Mouse (Mus musculus) activated CD4-positive, CD25-positive, alpha-beta regulatory T cell, adult 4 months (primary cell): ENCODE results near the gene Adarb2. TPM values are rescaled to one million over a fixed set of nuclear protein-coding genes. Genes with fewer than 3 reads are reported as not detected.

Experiments used
- ATAC-seq: one replicate; pipeline ENCODE4 v1.8.0; 2017
- polyA plus RNA-seq, 2 experiments: library from polyadenylated mRNA; unstranded; fragments of 100-300 nt; shearing (Covaris generic); gene quantifications; one replicate each; pipeline ENCODE4 v1.2.1; 2017

The Adarb2 gene
- under 1 TPM in 1 of 2 experiments, not detected in 1; 0.10 TPM for polyA plus RNA-seq

DNA sequence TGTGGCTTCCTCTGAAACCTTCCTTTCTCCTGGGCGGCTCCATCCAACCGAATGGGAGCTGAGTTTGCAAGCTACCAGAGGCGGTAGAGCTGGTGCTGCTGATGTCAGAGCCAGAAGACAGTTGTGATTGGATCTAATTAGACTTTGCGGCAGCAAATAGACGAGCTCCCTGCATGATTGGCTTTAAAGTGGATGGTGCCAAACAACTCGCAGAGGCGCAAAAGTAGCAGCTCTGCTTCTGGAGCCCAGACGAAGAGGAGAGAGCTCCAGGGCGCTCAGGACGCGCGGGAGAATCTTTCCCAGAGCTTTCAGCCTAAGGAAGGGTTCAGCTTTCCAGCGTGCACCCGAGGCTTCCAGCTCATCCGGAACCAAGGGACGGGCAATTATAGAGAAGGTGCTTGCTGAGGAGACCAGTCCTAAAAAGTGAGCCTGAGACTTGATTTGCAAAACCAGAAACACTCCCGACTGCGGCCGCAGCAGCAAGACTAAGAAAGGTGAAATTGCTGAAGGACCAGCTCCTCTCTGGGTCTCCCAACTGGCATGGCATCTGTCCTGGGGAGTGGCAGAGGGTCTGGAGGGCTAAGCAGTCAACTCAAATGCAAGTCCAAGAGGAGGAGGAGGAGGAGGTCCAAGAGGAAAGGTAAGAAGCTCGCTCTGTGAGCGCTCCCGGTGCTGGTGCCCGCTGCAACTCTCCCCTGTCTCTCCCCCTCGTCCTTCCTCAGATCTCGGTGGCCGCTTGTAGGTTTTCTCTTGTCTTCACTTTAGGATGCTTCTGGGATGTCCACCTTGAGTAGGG lies at the start of gene Adarb2:
Gene Adarb2, plus strand, starts transcription at position 186 of the 796 bp plus-strand sequence.
- no peak for ATAC-seq

DNA sequence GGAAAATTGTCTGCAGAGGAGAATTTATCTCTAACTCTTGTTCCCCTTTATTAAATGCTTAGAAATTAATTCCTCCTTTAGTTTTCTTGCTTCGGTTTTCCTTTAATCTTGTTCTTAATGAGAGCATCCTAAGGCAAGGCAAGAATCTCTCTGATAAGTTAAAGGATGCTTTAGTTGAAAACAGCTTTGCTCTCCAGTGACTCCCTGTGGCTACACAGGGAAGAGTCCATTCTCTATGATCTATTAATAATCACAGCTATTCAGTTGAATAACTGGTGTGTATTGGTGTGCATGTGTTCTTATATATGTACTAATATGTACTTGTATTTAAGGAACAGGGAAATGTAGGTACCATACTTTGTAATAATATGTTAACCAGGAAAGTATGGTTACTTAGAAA lies 28.9 kb upstream of the Adarb2 start:
- no peak for ATAC-seq

GRCm38 (mm10) chr13:8191977-8192376 lies 10.7 kb upstream of the Adarb2 start:
- no peak for ATAC-seq

GRCm38 (mm10) chr13:8199186-8199880 lies 3.3 kb upstream of the Adarb2 start:
- no peak for ATAC-seq

- ATAC-seq: no peak
Measured at GRCm38 (mm10) chr13:8203477-8203813, 779 bp downstream of the Adarb2 start.

GRCm38 (mm10) chr13:8207337-8207736 lies 4.7 kb downstream of the Adarb2 start:
- ATAC-seq: no peak

- ATAC-seq: no peak
Measured at GRCm38 (mm10) chr13:8210776-8211175, 8.1 kb downstream of the Adarb2 start.

- no peak for ATAC-seq
Measured at GRCm38 (mm10) chr13:8238871-8239270, 36.2 kb downstream of the Adarb2 start.

DNA sequence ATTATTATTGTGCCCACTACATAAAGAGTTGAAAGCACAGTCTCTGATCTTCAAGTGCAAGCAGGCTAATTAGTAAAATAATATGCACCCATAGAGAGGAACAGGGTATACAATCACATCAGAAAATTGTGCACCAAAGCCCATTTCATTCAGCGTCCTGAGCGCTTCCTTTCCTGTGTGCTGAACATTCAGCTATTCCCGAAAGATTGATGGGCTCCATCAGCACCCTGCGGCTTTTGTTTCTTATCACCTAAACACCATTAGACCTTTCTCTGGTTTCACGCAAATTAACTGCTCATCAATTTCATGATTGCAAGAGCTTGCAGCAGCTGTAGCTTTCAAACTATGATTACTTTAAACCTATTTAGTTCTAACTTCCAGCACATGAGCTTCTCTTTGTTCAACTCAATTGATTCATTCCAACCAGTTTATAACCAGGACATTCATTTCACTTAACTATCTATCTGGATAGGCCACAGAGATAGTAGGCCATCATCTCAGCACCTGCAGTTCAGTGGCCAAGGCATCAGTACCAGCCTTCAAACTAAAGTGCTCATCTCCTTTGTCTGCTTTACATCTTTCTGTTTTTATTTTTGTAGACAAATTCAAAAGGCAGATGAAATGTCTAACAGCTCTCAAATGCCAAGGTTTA lies 45.5 kb downstream of the Adarb2 start:
- ATAC-seq: no peak

DNA sequence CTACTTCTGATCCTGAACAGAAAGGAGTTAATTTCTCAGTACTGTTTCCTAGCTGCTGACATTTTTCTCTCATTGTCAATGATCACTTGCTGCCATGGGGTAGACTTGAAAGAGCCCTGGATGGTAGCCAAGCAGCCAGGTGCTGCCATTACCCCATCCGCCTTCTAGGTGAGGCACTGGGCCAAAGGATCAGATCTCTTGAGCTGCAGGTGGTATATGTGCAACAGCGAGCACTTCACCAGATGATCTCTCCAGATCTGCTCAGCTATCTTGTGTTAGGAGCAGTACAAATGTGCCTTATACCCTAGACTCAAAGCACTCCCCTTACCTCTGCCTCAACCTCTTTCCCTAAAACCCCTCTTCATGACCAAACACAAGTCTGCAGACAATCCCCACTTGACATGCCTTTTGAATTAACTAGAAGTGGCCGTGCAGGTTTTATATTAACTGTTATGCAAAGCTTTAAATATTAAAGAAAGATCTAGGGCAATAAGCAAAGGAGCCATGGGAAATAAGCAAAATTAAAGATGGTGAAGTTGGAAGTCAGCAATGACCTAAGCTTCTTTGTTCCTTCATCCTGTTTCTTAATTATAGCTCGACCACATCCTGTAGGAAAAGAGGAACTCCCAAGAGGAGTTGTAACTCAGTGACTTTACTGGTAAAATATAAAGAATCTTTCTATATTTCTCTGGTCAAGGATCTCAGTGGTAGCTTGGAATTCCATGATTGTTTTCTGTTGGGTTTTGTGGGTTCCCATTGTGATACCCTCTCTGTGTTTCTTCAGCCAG lies 69.7 kb downstream of the Adarb2 start:
- ATAC-seq: no peak

- ATAC-seq: no peak
Measured at GRCm38 (mm10) chr13:8283116-8283515, 80.5 kb downstream of the Adarb2 start.

DNA sequence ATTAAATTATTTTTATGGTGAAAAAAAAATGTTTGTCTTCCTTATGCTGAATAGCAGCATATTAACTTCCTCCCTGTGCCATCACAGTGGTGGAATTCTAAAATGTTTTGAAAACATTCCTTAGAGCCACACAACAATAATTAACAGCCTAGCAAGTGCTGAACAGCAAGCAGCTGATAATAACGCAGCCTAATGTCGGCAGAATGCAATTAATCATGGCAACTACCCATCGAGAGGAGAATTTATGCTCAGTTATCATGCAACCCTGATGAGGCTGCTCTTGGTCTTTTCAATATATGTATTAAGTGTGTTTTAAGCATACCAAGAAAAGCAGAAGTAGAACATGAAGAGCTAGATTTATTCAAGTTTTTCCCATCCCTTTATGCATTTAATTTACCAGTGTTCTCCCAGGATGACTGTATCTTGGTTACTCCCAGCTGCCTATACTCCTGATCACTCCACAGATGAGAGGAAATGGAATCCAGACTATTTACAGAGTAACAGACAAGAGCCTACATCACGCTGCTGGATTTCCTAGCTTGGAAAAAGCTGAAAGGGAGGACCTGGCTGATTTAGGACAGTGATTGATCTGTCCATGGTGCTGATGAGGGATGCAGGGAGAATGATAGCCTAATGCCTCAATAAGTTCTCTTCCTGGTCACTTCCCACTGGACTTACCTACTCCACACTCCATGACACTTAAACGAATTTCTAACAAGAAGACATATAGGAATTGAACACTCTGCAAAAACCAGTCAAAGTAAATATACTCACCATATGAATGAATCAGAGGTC lies 113.9 kb downstream of the Adarb2 start:
- no peak for ATAC-seq

DNA sequence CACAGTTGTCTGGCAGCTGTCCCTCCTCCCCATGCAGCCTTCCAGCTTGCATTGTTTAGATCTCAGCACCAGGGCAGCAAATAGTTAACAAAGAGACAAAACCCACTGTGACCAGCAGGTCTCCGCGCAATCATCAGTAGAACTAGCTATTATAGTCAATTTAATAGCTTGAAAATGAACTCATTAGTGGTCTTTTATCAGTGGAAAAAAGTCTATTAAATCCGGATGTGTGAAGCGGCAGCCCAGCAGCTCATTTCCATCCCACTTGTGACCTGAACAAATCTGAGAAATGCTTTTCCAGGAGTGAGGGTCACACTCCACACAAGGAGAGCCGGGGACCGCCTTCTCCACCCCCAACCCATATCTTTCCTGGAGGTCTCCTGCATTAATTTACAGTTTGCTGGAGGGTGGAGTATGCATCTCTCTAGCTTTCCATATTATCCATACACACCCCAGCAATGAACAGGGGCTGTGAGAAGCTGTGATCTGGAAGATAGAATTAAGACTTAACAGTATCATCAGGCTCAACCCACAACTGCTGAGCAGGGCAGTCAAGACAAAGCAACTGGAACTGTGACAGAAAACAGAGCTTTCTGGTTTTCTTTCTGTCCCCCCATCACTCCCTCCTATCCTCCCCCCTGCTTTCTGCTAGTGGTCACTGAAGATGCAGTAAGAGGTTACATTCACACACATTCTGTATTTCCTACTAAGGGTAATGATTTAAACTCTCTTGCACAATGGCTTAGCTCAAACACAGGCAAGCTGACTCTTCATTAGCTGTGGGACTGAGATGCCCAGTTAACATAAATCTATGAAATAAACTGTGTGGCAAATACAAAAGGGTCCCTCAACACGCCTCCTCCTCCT lies 131.2 kb downstream of the Adarb2 start:
- no peak for ATAC-seq

- ATAC-seq: no peak
Measured at GRCm38 (mm10) chr13:8334580-8334979, 131.9 kb downstream of the Adarb2 start.

DNA sequence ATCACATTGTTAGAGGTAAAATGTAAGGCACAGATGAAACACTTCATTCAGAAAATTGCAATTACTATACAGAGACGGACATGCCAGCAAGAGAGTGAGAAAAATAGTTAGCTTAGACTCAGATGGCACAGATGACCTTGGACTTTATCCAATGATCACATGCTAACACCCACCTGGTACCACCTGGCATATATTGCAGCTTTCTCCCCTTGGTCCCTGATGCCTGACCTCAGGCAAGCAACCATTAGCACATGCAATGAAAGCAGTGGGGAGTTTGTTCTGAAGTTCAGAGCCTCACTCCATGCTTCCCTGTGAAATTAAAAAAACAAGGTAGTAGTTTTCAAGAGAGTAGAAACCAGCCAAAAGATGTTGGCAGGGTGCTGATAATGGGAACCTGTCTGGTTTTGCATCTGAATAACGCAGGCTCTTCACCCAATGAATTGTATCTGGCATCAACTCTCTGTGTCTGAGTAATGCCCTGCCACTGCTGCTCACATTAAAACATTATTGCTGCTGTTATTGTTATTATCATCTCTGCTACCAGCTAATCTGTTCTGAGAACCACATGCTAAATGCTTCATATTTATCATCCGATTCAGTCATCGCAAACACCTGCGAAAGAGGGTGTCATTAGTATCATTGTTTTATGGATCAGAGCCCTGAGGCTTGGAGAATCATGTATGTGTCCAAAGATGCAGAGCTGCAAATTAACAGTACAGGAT lies 138.6 kb downstream of the Adarb2 start:
- no peak for ATAC-seq

- ATAC-seq: no peak
Measured at GRCm38 (mm10) chr13:8347147-8347546, 144.5 kb downstream of the Adarb2 start.

DNA sequence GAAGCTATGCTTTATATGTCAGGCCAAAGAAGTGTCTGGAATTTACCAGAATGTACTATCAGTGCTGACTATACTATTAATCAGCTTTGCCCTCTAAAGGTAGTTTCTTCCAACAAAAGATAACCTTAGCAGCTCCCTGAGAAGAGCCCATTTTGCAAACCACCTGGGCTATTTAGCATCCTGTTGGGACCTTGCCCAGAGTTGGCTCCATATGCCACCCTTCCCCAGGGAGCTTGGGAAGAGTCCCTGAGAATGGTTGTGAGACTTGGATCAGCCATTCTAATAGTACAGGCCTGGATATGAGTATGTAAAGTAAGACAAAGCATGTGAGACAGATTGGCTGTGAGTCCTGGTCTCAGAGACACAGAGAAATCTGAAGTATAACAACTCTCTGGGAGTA lies 149.7 kb downstream of the Adarb2 start:
- no peak for ATAC-seq

DNA sequence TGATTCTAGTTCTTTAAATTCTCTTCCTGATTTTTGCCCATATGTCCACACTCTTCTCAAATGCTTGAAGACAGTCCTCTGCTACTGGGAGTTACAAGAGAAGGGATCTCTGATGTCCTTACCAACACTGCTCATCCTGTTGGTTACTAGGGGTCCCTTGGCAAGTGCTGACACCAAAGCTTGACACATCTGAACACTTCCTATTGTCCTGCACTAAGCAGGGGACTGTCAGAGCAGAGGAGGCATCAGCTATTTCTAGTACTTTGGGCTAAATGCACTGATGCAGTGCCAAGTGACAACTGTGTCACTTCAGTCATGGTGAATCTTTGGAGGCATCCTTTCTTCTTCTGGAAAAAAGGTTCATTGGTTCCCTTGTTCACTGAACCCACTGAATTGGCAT lies 150.3 kb downstream of the Adarb2 start:
- no peak for ATAC-seq

DNA sequence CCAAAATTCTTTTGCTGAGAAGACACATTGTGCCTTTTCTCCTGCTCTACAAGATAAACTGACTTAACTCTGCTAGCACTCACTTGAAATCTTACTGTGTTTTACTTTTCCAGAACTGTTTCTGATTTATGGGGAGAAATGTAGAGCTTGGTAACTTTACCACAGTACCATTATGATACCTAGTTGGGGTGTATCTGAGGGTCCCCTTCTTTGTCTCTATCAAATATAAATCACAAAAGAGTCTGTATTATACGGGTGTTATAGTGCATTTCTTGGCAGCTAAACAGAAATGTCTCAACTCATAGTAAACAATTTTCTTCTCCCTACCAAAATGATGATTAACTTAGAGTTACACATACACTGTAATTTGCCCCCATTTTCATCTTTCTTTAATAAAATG lies 162.9 kb downstream of the Adarb2 start:
- no peak for ATAC-seq

DNA sequence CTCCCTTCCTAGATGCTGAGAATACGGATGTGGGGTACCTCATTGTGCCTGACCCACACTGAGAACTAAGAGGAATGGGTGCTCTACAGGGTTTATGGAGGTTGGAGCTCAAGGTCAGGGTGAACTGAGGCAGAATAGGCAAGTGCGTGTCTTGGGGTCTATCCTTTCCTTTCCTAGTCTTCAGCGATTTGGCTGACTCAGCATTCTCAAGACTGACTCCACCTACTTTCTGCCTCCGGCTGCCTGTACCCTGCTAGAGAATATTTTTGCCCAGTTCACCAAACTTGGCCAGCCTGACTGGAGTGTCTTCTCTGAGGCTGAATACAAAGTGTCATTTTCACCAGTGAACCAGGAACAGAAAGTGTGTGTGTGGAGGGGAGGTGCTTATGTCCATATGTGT lies 163.4 kb downstream of the Adarb2 start:
- no peak for ATAC-seq
